ENCODE assay signal across 8 mouse cellular contexts in the genomic region with DNA sequence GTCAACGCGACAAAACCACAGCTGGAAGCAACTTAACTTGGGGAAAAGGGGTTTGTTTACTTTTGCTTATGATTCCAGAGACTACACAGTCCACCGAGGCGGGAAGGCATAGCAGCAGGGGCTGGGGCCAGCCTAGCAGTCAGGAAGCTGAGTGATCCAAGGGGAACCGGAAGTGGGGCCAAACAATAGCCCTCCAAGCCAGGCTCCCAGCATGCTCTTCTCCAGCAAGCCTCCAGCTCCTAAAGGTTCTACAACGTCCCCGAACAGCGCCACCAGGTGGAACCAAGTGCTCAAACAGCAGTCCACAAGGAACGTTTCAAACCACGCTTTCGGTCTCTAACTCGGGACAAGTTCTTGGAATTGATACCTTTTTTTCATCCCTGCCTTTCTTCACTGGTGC. TPM values are rescaled to one million over a fixed set of nuclear protein-coding genes. Genes with fewer than 3 reads are reported as not detected.
DNase-seq lines count a peak whose midpoint lies in the region; ATAC-seq lines count a peak whose summit lies in the region.

No protein-coding gene starts in this region.

- peaks cover 19% of the 10 kb centered on the region for H3K4me1 ChIP-seq in heart, embryonic 11.5 days (ENCODE audit: control insufficient read depth, insufficient read depth, low read length)
- H3K4me1 ChIP-seq in forebrain, embryonic 12.5 days = peaks cover 25% of the 10 kb centered on the region

- H3K9me3 ChIP-seq in heart, embryonic 11.5 days (replicated peaks; ENCODE audit: control insufficient read depth, low read length) = no peaks in the 10 kb centered on the region
- H3K9me3 ChIP-seq in forebrain, embryonic 12.5 days = no peaks in the 10 kb centered on the region

- H3K4me2 ChIP-seq in heart, embryonic 11.5 days = no peak overlapping the region
- no peak overlapping the region; the same call in 1 of the 2 replicates for H3K4me2 ChIP-seq in forebrain, embryonic 12.5 days

- no peaks in the 10 kb centered on the region for H3K27me3 ChIP-seq in heart, embryonic 11.5 days (ENCODE audit: control insufficient read depth, insufficient read depth, low read length)
- no peaks in the 10 kb centered on the region for H3K27me3 ChIP-seq in forebrain, embryonic 12.5 days

- DNase-seq in CD4-positive, CD25-positive, alpha-beta regulatory T cell, adult 2 months (ENCODE audit: low read depth, low spot score) = peak; percentile 90
- peak; percentile 73 for DNase-seq in NIH3T3 (ENCODE audit: low read depth)
- peak; percentile 64 to 74 for DNase-seq in cerebellum, postnatal 10 days
- DNase-seq in kidney, postnatal 10 days = peak; percentile 90
- peak; percentile 95 for DNase-seq in lung, postnatal 10 days
- DNase-seq in spleen, adult 12 weeks (ENCODE audit: low spot score) = peak; percentile 68

- 71% methylated on average over 12 of the region's 12 CpGs for WGBS in heart, embryonic 11.5 days (ENCODE audit: insufficient replicate concordance)
- WGBS in forebrain, embryonic 12.5 days = 79% methylated on average over 12 of the region's 12 CpGs

- no peak overlapping the region for H3K9ac ChIP-seq in heart, embryonic 11.5 days (ENCODE audit: low read depth, low read length)
- H3K9ac ChIP-seq in forebrain, embryonic 12.5 days = no peak overlapping the region

- no peak for ATAC-seq in heart, embryonic 11.5 days (replicated peaks; ENCODE audit: insufficient number of reproducible peaks, low FRiP score, low TSS enrichment)
- no peak for ATAC-seq in forebrain, embryonic 12.5 days (ENCODE audit: low FRiP score)

- no peak overlapping the region for H3K4me3 ChIP-seq in heart, embryonic 11.5 days (ENCODE audit: low read depth, low read length)
- H3K4me3 ChIP-seq in forebrain, embryonic 12.5 days (replicated peaks) = no peak overlapping the region

- no peaks in the 10 kb centered on the region for H3K36me3 ChIP-seq in heart, embryonic 11.5 days (ENCODE audit: control insufficient read depth, insufficient read depth, low read length)
- no peaks in the 10 kb centered on the region for H3K36me3 ChIP-seq in forebrain, embryonic 12.5 days (replicated peaks)

- H3K27ac ChIP-seq in heart, embryonic 11.5 days (ENCODE audit: low read depth, low read length) = peak overlapping the region; percentile 51; the same call in 1 of the 2 replicates
- H3K27ac ChIP-seq in forebrain, embryonic 12.5 days = no peak overlapping the region

RNA-seq across cellular contexts. Expression of a gene that starts 2.2 kb away (rescaled TPM):
- 11.4 and 11.8 TPM in 2 replicates for polyA plus RNA-seq in heart, embryonic 11.5 days (2014; fragmentation: Nextera tagmentation; extraction: Ambion mirVana)
- 15.7 and 16.7 TPM in 2 replicates for polyA plus RNA-seq in forebrain, embryonic 12.5 days (2016; fragmentation: Nextera tagmentation; extraction: Ambion mirVana)

RNA-seq across cellular contexts. Expression of a gene that starts 43.6 kb away (rescaled TPM):
- polyA plus RNA-seq in heart, embryonic 11.5 days (2014; fragmentation: Nextera tagmentation; extraction: Ambion mirVana) = 45.8 and 52.1 TPM in 2 replicates
- 16.5 and 17.7 TPM in 2 replicates for polyA plus RNA-seq in forebrain, embryonic 12.5 days (2016; fragmentation: Nextera tagmentation; extraction: Ambion mirVana)
